Mouse (Mus musculus) right cerebral cortex, postnatal 25 days (tissue): Measurements from ENCODE around the gene Sorl1.

Experiments
- DNase-seq: peaks from one replicate; pipeline ENCODE4 v3.0.0; 2022

Sorl1 gene

DNA sequence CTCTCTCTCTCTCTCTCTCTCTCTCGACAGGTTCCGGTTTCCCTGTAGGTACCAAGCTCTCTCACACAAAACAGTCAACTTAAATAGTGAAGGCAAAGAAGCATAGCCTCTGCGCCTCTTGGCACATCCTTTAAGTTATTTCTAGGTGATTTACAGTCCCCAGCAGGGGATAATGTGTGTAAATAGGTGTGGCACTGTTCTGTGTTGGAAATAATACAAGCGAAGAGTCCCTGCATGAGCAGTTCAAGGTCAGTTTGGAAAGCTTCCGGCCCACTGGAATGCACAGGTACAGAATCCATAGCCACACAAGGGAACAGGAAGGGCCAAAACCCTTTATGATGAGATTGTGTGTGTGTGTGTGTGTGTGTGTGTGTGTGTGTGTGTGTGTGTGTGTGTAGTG is 130.3 kb downstream of the Sorl1 start:
- DNase-seq: no peak

DNA sequence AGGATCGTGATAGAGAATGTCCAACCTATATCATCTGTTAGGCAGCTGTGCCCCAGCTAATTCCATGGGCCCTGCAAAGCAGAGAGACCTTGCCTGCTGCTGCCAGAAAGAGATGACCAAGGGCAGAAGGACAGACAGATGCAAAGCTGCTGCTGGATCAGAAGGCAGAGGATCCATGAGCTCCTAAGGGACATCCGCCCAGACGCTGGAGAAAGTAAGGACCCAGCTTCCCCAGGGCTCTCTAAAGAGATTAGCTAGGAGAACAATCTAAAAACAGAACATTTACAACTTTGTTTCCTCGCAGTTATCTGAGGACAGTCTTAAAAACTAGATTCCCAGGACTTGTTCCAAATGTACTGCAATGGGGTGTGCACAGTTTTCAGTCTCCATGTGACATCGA is 131.3 kb downstream of the Sorl1 start:
- DNase-seq: no peak

DNA sequence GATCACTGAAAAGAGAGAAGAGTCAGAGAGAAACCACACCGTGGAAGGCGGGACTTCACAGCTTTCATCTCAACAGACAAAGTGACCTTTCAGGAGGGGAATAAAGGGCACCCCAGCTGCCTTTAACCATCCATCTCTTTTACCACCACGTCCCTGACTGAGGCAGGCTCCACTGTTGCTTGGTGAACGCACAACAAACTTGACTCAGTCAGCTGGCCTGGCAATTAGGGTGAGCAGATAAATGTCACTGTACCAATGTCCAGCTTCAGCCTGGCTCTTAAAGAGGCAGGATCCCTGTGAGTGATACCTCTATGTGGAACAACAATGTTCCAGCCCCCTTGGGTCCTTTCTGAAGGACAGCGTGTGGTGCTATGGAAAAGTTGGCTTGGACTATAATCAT is 138.5 kb downstream of the Sorl1 start:
- no peak for DNase-seq

DNA sequence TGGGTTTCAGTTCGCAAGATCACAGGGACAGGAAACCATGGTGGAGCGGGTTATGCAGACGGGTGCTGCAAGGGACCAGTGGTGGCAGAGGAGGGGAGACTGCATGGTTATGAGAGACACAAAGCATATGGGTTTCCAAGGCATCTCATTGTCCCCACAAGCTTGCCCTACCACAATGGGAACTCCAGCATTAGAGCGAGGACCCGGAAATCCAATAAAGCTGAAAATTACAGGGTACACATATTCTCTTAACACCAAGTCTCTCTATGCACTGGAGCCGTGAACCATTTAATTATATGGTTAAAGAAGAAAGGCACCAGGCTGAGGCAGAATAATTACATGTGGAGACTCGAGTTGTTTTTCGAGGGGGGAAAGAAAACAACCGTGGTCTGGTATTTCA is 139.0 kb downstream of the Sorl1 start:
- DNase-seq: no peak

DNA sequence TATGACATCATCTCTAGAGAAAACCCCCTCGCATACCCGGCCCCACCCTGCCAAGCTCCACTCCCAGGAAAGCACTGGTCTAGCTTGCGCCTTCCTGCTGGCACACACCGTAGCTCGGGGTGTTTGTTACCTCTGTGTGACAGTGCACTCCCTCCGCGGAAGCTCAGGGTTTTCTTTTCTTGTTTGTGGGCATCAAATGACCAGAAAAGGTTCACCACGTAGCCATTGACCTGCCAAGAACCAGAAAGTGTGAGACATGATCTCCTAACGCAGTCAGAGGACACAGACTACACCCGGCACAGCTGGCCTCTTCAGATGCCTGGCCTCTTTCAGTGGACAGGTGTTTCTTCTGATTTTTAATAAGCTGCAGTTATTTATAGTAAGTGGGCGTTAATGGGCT is 139.8 kb downstream of the Sorl1 start:
- no peak for DNase-seq

DNA sequence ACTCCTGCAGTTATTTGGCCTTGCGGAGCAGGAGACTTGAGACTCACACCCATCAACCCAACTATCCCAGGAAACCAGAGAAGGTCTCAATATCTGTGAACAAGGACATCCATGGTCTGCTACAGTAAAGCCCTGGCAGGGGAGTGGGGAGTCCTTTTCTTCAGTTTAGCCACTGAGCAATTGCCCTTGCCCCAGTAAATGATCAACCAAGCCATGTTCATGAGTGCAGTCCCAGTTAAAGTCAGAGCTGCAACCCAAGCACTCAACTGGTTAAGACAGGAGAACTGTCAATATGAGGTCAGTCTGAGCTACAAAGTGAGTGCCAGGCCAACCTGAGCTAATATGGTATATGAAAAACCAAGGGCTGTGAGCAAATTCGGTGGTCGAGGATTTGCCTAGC is 140.8 kb downstream of the Sorl1 start:
- DNase-seq: no peak

DNA sequence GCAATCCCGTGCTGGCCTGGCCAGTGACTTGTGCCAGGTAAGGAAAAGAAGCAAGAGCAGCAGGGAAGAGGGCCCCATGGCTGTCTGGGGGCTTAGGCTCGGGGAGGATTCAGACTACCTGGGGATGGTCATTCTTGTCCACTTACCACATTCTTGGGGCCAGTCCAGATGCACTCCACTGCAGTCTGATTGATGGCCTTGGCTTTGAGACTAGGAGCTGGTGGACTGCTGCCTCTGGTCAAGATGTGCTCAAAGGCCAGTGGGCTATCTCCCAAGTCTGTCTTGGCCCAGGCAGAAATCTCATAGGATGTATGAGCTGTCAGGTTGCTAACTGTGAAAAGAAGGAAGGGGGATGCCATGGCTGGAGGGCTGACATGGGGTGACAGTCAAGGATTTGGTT is 141.3 kb downstream of the Sorl1 start:
- DNase-seq: no peak

DNA sequence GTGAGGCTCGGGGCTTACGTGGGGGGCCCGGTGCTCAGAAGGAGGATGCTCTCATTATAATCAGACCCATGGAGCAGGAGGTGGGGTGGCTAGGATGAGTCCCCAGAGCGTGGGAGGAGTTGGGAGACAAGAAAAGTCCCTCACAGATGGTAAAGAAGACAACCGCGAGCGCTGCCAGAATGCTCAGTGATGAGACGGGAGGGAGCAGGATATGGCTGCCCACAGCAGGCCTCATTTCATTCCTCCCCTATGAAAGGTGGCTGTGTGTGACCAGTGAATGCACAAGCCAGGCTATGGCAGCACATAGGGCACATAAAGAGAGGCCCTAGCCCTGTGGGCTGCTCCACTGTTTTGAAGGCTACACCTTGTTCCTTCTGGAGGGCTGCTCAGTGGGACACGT is 142.1 kb downstream of the Sorl1 start:
- peak; percentile 68 for DNase-seq

DNA sequence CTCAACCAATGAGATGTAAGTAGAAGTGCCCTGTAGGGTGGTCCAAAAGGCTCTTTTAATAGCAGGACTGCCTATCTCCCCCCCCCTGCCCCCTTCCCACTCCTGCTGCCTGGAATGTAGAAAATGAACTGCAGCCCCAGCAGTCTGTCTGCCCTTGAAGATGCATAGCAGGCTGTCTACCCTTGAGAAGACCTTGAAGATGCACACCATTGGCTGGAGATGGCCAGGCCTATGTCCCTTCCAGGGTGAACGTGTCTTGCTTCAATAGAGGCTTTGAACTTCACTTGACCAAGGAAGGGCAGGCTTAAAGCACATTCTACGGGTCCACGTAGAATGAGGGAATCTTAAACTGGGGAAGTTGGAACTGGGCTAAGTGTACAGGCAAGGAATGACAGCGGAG is 142.8 kb downstream of the Sorl1 start:
- DNase-seq: no peak

DNA sequence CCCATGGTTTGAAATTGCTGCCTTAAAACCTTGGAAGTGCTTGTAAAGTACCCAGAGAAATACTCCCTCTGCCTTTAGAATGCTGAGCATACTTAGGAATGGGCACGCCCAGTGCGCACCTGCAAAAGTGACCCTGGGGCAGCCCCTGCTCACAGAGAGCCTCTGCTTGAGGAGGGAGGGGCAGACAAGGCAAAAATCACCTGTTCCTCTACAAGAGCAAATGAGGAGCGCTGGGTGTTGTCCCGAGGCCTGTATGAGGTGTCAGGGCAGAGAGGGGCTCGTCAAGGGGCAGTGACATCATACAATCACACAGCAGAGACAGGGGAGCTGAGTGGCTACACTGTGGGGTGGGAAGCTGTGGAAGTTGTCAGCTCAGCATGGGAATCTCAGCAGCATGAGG is 143.3 kb downstream of the Sorl1 start:
- DNase-seq: no peak

DNA sequence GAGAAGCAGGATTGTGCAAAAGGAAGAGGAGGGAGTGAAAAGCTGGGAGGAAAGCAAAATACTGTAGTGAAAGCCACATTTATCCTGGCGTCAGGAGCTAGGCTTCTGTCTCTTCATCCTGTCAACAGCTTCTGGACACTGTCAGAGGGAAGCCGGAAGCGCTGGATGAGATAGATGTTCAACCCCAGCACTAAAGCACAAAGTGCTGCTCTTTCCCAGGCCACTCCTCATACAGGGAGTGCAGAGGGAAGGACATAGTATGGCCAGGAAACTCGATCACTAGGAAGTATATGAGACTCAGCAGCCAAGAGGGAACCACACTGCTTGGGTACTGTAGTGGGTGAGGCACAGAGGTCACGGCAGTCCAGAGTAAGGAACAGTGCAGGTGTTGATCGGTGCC is 145.7 kb downstream of the Sorl1 start:
- DNase-seq: no peak

DNA sequence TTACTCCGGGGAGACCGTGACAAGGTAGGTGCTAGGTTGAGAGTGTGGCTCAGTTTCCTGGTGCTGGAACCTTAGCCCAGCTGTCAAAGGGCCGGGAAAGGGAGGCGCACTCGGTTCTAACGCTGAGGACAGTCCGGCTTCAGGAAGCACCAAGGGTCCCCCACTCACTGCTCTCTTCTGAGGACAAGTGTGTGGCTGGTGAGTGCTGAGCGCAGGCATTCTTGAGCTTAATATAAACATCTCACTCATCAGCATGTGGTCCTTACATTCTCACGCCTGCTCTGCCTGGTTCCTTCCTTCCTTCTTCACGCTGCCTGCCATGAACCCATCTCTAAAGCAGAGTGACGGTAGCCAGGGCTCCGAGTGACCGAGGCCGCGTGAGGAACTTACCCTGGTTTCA is 148.1 kb downstream of the Sorl1 start:
- no peak for DNase-seq

DNA sequence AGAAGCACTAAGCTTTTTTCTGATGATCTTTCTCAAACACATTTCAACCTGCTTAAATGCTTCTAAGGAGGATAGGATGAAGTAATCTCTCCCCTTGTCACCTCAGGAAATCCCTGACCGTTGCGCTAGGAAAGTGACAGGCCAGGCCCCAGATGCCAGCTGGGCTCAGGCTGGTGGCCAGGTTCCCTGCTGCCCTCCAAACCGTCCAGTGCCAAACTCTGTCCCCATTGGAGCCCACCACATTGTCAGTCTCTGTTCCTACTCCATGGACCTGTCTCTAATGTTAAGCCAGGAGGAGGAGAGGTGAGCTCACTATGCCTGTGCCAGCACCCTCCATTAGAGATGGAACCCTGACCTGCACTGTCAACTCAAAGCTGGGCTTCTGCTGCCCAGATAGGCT is 149.4 kb downstream of the Sorl1 start:
- DNase-seq: no peak

DNA sequence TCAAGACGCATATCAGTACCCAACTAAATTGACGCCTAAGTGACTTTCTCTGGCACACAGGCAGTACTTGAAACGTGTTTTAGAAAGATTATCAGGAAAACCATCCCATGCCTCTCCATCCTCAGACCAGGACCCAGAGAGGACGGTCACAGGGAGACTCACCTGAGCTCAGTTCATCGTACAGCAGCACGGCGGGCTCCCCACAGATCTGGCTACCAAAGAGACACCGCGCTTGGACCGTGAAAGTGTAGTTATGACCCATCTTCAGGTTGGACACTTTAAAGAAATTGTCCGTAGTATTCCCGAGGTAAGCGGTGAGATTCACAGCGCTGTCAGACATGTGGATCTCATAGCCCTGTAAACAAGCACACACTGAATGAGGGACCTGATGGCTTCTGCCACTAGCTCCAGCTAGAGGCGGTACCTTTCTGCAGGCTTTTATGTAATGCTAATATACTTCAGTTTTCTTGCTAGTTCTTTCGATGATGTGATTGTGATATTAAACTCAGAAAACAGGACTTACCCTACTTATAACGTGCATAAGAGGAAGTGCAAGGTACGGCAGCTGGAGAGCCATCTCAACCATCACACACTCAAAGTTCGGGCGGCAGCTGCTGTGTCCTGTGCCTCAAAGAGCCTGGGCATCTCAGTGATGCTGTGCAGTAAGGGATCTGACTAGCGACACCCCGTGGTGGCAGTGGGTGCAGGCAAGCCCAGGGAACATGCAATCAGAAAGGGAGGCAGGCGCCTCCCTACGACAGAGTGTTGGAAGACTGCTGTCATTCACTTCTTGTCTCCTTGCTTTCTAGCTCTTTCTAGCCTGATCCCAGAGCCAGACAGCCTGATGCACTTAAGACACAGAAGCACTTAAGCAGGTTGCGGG is 150.1 kb downstream of the Sorl1 start:
- DNase-seq: peak; percentile 78

DNA sequence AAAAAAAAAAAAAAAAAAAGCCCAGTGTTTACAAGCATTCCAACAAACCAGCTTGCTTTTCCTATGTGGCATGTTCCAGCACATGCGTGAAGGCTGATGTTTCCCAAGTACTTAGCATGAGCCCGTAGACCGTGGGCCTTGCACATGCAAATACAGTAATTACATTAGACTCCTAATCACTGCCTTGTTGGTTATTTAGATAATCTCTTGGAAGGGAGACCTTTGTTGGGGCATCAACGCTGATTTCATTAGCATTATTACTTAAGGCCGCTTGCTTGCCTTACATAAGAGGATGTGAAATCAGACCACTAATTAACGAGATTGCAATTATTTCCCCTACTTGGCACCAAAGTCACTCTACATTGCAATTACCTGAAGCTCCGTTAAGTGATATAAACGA is 154.1 kb downstream of the Sorl1 start:
- DNase-seq: no peak

DNA sequence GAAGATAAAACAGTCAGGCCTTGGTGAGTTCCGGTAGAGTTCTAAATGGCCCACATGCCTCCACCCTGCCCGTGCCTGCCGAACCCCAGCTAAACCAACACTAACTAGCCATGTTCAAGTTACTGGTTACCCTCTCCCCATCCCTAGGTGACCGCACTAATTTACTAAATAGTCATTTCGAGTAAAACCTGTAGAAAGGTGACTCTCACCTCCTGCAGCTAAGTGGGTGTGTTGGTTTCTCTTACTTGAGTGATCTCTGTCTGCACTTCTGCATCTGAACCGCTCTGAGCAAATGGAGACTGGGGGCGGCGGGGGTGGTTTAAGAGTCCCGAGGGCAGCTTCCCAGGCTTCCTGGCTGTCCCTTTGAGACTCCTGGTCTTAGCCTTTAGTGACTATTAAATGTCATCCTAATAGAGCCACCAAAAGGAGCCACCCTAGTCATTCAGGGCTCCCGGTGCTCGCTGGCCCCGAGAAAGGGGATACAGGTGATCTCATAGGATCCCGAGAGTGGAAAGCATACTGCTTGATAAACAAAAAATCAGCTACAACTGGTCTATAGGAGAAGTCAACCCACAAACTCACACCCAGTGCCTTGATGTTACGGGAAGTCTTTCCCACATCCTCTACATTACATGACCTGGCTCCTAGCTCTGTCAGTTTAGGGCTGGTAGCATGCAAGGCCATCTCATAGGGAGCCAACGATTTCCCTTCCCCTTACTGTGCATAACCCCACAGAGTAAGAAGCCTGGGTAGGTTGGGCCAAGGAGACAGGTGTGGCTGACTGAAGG is 155.2 kb downstream of the Sorl1 start:
- DNase-seq: no peak

DNA sequence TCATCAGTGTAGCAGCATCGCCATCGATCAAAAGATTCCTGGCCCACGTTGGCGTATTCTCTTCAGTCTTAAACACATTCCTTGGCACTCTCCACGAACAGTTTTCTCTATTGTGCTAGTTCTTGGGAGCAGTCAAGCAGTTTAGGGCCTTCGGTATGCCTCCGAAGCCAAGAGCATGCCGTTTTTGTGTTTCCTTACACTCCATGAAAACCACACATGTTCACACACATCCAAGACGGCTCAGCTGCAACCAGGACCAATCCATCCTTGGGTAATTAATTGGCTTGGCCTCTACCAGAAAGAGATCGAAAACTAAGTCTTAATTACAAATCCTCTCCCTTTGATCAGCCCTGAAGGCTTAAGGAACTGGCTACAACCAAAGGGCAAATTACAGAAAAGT is 162.8 kb downstream of the Sorl1 start:
- no peak for DNase-seq

DNA sequence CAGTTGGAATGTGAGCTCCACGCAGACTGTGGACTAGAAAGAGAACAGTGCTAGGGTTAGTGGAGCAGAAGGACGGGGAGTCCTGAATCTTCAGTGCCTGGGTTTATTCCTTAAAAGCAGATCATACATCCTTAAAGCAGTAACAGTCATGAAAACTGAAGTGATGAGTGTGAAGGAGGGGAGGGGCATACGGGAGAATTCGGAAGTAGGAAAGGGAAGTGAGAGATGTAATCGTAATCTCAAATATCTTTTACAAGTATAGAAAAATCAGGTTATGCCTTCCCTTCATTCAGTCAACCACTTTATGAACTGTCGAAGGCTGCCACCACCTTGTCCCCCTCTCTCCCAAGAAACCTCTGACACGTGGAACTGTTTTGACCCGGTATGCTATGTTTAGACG is 165.8 kb downstream of the Sorl1 start:
- no peak for DNase-seq

DNA sequence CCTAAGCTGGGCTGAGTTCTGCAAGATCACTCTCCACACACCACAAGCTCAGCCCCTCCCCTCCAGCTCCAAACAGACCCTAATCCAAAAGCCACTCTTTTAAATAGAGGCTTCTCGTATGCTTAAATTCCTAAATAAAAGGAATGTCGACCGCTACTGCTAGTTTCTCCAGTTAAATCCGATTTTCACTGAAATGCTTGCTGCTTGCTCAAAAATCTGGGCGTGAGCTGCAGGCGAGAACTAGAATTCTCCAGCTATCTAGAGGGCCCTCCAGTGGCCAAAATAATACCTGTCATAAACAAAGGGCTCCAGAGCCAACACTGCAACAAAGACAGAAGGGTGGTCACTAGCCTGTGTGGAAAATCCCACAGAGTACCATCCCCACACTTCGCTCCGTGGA is 170.6 kb downstream of the Sorl1 start:
- peak; percentile 62 for DNase-seq

DNA sequence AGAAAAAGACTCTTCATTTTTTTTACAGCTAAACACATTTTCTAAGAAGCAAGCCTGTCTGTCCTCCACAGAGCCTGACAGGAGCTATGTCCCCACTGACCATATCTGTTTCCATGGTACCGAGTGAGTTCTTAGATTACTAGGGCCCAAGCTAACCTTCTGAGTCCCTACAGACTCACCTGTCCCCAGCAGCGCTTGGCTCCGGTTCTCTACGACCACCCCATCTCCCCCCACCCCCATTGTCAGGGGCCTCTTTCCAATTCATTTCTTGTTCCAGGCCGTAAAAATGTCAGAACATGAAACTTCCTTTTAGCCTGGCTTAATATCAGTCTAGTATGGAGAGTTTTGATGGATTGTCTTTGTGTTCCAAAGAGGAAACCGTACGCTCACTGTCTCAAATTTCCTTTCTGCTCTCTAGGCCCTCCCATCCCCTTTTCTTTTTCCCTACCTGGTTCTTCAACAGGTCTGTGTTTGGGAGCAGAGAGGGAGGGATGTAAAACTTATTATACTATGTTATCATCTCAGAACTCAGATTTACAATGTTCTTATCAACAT is 171.4 kb downstream of the Sorl1 start:
- no peak for DNase-seq

DNA sequence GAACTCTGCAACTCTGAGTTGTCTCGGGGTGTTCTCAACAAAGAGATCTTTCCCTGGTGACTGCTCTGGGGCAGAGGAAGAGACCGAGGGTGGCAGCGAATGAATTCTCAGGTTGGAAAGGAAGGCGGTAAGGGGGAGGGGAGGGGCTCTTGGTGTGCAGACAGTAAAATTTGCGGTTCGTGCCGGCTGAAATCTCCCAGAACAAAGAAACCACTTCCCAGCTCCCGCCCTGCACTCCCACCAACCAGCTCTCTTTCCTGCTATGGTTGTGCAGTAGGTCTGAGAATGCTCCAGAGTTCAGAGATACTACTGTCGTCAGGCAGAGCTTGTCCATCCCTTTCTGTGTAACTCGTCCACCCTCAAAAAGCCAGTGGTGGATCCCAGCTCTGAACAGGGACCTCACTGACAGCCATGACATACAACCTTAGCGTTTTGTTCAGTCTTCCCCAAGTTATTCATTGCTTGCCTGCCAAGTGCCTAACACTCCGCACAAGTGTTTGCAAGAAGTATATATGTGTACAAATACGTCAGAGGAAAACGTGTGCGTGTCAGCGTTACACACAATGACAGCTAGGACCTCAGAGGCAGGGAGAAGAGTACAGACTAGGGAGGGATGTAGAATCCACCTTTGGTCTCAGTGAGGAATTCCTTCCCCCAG is 172.5 kb downstream of the Sorl1 start:
- no peak for DNase-seq

DNA sequence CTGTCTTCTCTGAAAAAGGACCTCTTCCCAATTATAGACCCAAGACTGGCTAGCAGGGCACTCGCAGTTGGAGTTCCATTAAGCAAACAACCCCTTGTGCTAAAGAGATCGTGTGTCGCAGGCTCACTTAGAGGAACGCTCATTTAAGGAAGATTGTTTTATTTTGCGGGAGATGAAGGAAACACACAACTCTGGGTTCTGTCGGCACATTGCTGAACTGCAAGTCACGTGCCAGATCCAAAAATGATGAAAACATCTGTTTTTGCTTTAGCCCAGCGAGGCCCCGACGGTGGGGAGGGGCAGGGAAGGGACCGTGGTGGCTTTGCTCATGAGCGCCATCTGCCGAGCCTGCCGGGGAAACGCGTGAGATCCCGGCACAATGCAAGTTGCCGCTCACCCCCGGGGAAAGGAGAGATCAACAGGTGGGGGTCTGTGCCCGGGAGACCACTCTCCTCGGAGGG is 173.1 kb downstream of the Sorl1 start:
- DNase-seq: peak; percentile 89
